Mouse (Mus musculus): ENCODE measurements around the gene 1700056E22Rik. TPM values are rescaled to one million over a fixed set of nuclear protein-coding genes. Genes with fewer than 3 reads are reported as not detected.
A peak's percentile ranks its signal among the peaks of the same experiment; 100 is the strongest.

1700056E22Rik gene
- polyA plus RNA-seq (2015; fragmentation: Nextera tagmentation; extraction: Ambion mirVana): 0.72 and 1.1 TPM in 2 replicates

- peak; percentile 99 for ATAC-seq
These were observed at the start of gene 1700056E22Rik for GRCm38 (mm10) chr1:184034011-184034557. Gene 1700056E22Rik (minus strand): TSS chr1:184034301.

GRCm38 (mm10) chr1:184083166-184083565 lies 49.1 kb upstream of the 1700056E22Rik start:
- no peak for ATAC-seq
- no peaks in the 10 kb centered on the region for H3K36me3 ChIP-seq (ENCODE audit: control insufficient read depth, insufficient read depth, low read length)
- WGBS: 92% methylated on average over 7 of the region's 7 CpGs
- H3K9me3 ChIP-seq (ENCODE audit: control insufficient read depth, low read length): no peaks in the 10 kb centered on the region
- H3K9ac ChIP-seq (ENCODE audit: low read depth, low read length): no peak overlapping the region
- no peak overlapping the region for H3K4me3 ChIP-seq (ENCODE audit: low read length)
- no peaks in the 10 kb centered on the region for H3K27me3 ChIP-seq (replicated peaks; ENCODE audit: control insufficient read depth, insufficient read depth, low read length)
- no peak overlapping the region for H3K4me2 ChIP-seq (ENCODE audit: low read length)
- H3K27ac ChIP-seq (ENCODE audit: low read depth, low read length): no peak overlapping the region
- no peaks in the 10 kb centered on the region for H3K4me1 ChIP-seq (ENCODE audit: control insufficient read depth, insufficient read depth, low read depth, low read length)

More at GRCm38 (mm10) chr1:184034011-184034557, at the start of gene 1700056E22Rik:
- Histone ChIP-seq H3K9me3 (ENCODE audit: control insufficient read depth, low read length) (no peaks in the 10 kb centered on the region), H3K36me3 (ENCODE audit: control insufficient read depth, insufficient read depth, low read length) (no peaks in the 10 kb centered on the region), H3K4me1 (ENCODE audit: control insufficient read depth, insufficient read depth, low read depth, low read length) (peaks cover 11% of the 10 kb centered on the region), H3K4me3 (ENCODE audit: low read length) (peak within 1 kb of the TSS; percentile 66), H3K27me3 (replicated peaks; ENCODE audit: control insufficient read depth, insufficient read depth, low read length) (no peaks in the 10 kb centered on the region), H3K27ac (ENCODE audit: low read depth, low read length) (peak within 1 kb of the TSS; percentile 93), H3K4me2 (ENCODE audit: low read length) (peak within 1 kb of the TSS; percentile 89), H3K9ac (ENCODE audit: low read depth, low read length) (peak within 1 kb of the TSS; percentile 88)
- under 1% methylated on average over 38 of the region's 38 CpGs for WGBS

GRCm38 (mm10) chr1:184082661-184083060 lies 48.6 kb upstream of the 1700056E22Rik start:
- Histone ChIP-seq H3K36me3 (ENCODE audit: control insufficient read depth, insufficient read depth, low read length) (no peaks in the 10 kb centered on the region), H3K9me3 (ENCODE audit: control insufficient read depth, low read length) (no peaks in the 10 kb centered on the region), H3K27me3 (replicated peaks; ENCODE audit: control insufficient read depth, insufficient read depth, low read length) (no peaks in the 10 kb centered on the region), H3K4me3 (ENCODE audit: low read length) (no peak overlapping the region), H3K4me2 (ENCODE audit: low read length) (no peak overlapping the region), H3K9ac (ENCODE audit: low read depth, low read length) (no peak overlapping the region), H3K27ac (ENCODE audit: low read depth, low read length) (no peak overlapping the region), H3K4me1 (ENCODE audit: control insufficient read depth, insufficient read depth, low read depth, low read length) (no peaks in the 10 kb centered on the region)
- no peak for ATAC-seq
- WGBS: 72% methylated on average over 3 of the region's 3 CpGs

GRCm38 (mm10) chr1:184079304-184079703 lies 45.2 kb upstream of the 1700056E22Rik start:
- H3K27ac ChIP-seq (ENCODE audit: low read depth, low read length): no peak overlapping the region
- no peaks in the 10 kb centered on the region for H3K4me1 ChIP-seq (ENCODE audit: control insufficient read depth, insufficient read depth, low read depth, low read length)
- H3K4me2 ChIP-seq (ENCODE audit: low read length): no peak overlapping the region
- H3K9ac ChIP-seq (ENCODE audit: low read depth, low read length): no peak overlapping the region
- ATAC-seq: no peak
- H3K36me3 ChIP-seq (ENCODE audit: control insufficient read depth, insufficient read depth, low read length): peaks cover under 1% of the 10 kb centered on the region; the same call in 1 of the 2 replicates
- 92% methylated on average over 3 of the region's 3 CpGs for WGBS
- H3K4me3 ChIP-seq (ENCODE audit: low read length): no peak overlapping the region
- H3K9me3 ChIP-seq (ENCODE audit: control insufficient read depth, low read length): no peaks in the 10 kb centered on the region
- no peaks in the 10 kb centered on the region for H3K27me3 ChIP-seq (replicated peaks; ENCODE audit: control insufficient read depth, insufficient read depth, low read length)

GRCm38 (mm10) chr1:184076756-184077155 lies 42.7 kb upstream of the 1700056E22Rik start:
- 70% methylated on average over 2 of the region's 2 CpGs for WGBS
- peaks cover 3% of the 10 kb centered on the region; the same call in 1 of the 2 replicates for H3K36me3 ChIP-seq (ENCODE audit: control insufficient read depth, insufficient read depth, low read length)
- no peak for ATAC-seq
- H3K4me3 ChIP-seq (ENCODE audit: low read length): no peak overlapping the region
- H3K27me3 ChIP-seq (replicated peaks; ENCODE audit: control insufficient read depth, insufficient read depth, low read length): no peaks in the 10 kb centered on the region
- no peak overlapping the region for H3K4me2 ChIP-seq (ENCODE audit: low read length)
- H3K4me1 ChIP-seq (ENCODE audit: control insufficient read depth, insufficient read depth, low read depth, low read length): no peaks in the 10 kb centered on the region
- no peak overlapping the region for H3K27ac ChIP-seq (ENCODE audit: low read depth, low read length)
- H3K9me3 ChIP-seq (ENCODE audit: control insufficient read depth, low read length): no peaks in the 10 kb centered on the region
- no peak overlapping the region for H3K9ac ChIP-seq (ENCODE audit: low read depth, low read length)

GRCm38 (mm10) chr1:184076065-184076464 lies 42.0 kb upstream of the 1700056E22Rik start:
- H3K27ac ChIP-seq (ENCODE audit: low read depth, low read length): no peak overlapping the region
- no peak overlapping the region for H3K4me3 ChIP-seq (ENCODE audit: low read length)
- no peaks in the 10 kb centered on the region for H3K4me1 ChIP-seq (ENCODE audit: control insufficient read depth, insufficient read depth, low read depth, low read length)
- no peak for ATAC-seq
- no peaks in the 10 kb centered on the region for H3K9me3 ChIP-seq (ENCODE audit: control insufficient read depth, low read length)
- H3K9ac ChIP-seq (ENCODE audit: low read depth, low read length): no peak overlapping the region
- WGBS: 77% methylated on average over 6 of the region's 6 CpGs
- no peaks in the 10 kb centered on the region for H3K27me3 ChIP-seq (replicated peaks; ENCODE audit: control insufficient read depth, insufficient read depth, low read length)
- H3K36me3 ChIP-seq (ENCODE audit: control insufficient read depth, insufficient read depth, low read length): peaks cover 5% of the 10 kb centered on the region
- no peak overlapping the region for H3K4me2 ChIP-seq (ENCODE audit: low read length)

GRCm38 (mm10) chr1:184068971-184069370 lies 34.9 kb upstream of the 1700056E22Rik start:
- WGBS: 97% methylated on average over 12 of the region's 12 CpGs

GRCm38 (mm10) chr1:184067704-184068558 lies 33.8 kb upstream of the 1700056E22Rik start:
- Histone ChIP-seq H3K27ac (ENCODE audit: low read depth, low read length) (no peak overlapping the region), H3K36me3 (ENCODE audit: control insufficient read depth, insufficient read depth, low read length) (peaks cover 3% of the 10 kb centered on the region; the same call in 1 of the 2 replicates), H3K4me3 (ENCODE audit: low read length) (no peak overlapping the region), H3K4me2 (ENCODE audit: low read length) (no peak overlapping the region), H3K9me3 (ENCODE audit: control insufficient read depth, low read length) (no peaks in the 10 kb centered on the region), H3K9ac (ENCODE audit: low read depth, low read length) (no peak overlapping the region), H3K27me3 (replicated peaks; ENCODE audit: control insufficient read depth, insufficient read depth, low read length) (no peaks in the 10 kb centered on the region), H3K4me1 (ENCODE audit: control insufficient read depth, insufficient read depth, low read depth, low read length) (0 out of 2 replicates have a peak, but pooled peaks cover 2% of the 10 kb centered on the region)
- 95% methylated on average over 18 of the region's 18 CpGs for WGBS
- ATAC-seq: no peak

More at GRCm38 (mm10) chr1:184068971-184069370, 34.9 kb upstream of the 1700056E22Rik start:
- H3K27me3 ChIP-seq (replicated peaks; ENCODE audit: control insufficient read depth, insufficient read depth, low read length): no peaks in the 10 kb centered on the region
- no peak for ATAC-seq
- H3K9me3 ChIP-seq (ENCODE audit: control insufficient read depth, low read length): no peaks in the 10 kb centered on the region
- 0 out of 2 replicates have a peak, but pooled peaks cover 2% of the 10 kb centered on the region for H3K4me1 ChIP-seq (ENCODE audit: control insufficient read depth, insufficient read depth, low read depth, low read length)
- no peak overlapping the region for H3K9ac ChIP-seq (ENCODE audit: low read depth, low read length)
- H3K4me2 ChIP-seq (ENCODE audit: low read length): no peak overlapping the region
- H3K36me3 ChIP-seq (ENCODE audit: control insufficient read depth, insufficient read depth, low read length): peaks cover 3% of the 10 kb centered on the region; the same call in 1 of the 2 replicates
- no peak overlapping the region for H3K4me3 ChIP-seq (ENCODE audit: low read length)
- H3K27ac ChIP-seq (ENCODE audit: low read depth, low read length): no peak overlapping the region
